Mouse (Mus musculus) left cerebral cortex, adult 9 months (tissue): ENCODE data around the gene Gga3.

ENCODE experiments used
- DNase-seq, 2 experiments: peaks; one replicate each; pipeline ENCODE4 v3.0.0; 2022; ENCODE audit warnings: low spot score in 2 of 2

Gene Gga3

DNA sequence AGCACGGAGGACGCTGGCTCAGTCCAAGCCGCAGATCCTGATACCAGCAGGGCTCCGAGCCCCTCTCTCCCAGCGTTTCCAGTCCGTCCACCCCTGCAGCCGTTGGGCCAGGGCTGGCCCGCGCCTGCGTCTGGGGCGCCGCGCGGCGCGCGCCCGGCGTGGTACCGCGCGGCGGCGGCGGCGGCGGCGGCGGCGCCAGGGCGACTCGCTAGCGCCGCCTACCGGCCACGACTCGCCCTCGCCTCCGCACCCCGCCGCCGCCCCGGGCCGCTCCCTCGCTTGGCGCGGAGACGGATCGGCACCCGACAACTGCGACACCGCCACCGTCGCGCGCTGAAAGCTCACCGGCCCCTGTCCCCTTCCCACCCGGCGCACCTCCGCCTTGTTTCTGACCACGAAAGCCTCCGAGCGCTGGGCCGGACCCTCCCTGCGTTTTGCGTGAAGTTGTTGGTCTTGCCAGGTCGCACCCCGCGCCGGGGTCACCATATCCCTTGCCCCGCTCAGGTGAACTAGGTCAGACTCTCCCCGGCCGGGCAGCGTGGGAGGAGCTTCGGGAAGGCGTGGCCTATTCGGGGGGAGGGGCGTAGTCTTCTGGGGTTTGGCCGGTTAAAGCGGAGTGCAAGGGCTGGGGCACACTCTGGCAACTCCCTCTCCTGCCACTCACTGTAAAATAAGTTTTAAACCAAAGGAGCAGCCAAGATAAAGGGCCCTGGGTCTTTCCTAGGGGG, 8.7 kb upstream of the Gga3 start, which contains the start of gene Mif4gd:
Mif4gd (minus strand) TSS at position 560 of the 728 bp plus-strand sequence.
- DNase-seq: peak; percentile 59 to 78

DNA sequence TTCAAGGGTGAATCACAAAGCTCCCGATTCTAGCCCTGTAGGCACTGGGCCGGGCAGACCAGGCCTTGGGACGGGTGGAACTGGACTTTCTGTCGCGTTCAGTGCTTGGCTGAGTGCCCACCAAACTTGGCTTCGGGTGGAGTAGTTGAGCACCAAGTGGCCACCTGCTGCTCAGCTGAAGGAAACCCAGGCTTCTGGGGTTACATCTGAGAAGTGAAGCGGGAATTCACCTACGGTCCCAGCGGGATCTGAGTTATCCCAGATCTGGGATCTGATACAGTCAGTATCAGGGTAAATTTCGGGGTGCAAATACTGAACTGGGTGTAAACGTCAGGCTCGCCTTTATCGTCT, 8.2 kb upstream of the Gga3 start:
- DNase-seq: peak in 1 of 2 experiments; percentile 59

DNA sequence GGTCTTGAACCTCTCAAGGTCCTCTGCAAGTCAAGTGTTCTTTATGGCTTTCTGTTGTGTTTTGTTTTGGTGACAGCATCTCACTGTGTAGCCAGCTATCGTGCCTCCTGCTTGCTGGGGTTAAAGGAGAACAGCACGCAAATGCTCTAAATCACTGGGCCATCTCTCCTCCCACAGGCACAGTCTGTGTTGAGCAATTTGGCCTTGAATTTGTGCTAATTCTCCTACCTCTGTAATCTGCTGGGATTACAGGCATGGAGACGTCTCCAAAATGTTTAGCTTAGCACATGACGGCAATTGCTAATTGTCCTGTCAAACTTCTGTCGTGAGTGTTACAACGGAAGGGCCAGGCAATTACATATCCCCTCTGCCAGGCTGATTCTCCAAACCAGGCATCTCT, 7.3 kb upstream of the Gga3 start:
- no peak for DNase-seq

DNA sequence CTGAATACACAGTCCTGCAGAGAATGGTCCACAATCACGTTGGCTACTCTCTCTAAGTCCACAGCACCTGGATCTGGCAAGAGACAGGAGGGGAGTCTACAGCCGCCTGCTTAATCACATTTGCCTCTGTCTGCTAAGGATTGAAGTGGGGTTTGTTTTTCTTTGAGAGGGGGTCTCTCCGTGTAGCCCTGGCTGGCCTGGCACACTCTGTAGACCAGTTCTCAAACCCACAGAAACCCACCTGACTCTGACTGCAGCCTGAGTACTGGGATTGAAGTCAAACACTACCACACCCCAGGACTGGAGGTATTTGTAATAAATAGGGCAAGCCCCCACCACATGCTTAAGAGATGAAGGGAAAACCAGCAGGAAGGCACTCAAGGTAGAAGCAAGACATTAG, 5.7 kb upstream of the Gga3 start:
- no peak for DNase-seq

DNA sequence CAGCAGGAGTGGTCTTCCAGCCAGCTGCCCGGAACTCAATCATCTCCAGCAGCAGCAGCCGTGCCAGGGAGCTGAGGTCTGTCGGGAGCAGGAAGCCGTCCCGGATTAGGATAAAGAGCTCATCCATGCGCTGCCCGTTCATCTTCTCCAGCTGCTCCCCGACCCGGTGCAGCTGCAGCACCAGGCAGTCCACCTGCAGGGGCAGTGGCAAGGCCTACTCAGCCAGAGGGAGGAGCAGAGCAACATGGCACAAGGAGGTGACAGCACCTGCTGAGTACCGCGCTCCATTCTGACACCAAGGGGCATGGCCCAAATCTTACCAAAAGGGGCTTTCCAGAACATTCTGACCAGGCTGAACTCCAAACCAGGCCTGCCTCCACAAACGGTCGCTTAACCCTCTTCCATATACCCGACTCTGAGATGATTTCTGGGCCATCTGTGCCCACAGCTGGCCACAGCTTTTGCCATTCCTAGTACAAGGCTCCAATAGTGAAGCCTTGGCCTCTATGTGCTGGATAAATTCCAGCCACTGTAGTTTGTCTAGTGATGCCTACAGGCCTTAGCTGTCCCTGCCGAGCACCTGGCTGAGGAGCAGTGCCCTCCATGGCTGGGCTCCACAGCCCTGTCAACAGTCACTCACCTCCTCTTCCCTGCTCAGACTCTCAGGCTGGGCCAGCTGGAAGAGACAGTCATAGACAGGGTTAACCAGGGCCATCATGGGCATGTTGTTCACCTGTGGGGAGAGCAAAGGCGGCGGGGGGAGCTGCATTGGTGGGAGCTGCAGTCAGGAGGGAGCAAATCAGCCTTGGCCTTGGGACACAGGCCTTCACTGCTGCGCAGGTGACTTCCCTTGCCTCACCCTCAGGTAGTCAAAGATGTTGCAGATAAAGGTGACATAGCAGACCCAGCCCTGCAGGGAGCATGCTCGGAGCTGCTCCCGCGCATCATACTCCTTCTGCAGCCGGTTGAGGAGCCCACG, 4.9 kb upstream of the Gga3 start:
- no peak for DNase-seq

DNA sequence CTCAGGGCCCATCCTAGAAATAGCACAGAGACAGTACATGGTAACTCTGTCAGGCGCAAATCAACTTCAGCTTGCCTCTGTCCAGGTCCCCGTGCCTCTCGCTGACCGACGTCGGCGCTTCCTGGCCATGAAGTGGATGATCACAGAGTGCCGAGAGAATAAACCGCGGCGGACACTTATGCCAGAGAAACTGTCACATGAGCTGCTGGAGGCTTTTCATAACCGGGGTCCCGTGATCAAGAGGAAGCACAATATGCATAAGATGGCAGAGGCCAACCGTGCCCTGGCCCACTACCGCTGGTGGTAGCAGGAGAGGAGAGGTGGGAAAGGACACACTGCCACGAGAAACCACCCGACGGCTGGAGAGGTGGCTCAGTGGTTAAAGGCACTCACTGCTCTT, 2.9 kb upstream of the Gga3 start:
- DNase-seq: no peak

DNA sequence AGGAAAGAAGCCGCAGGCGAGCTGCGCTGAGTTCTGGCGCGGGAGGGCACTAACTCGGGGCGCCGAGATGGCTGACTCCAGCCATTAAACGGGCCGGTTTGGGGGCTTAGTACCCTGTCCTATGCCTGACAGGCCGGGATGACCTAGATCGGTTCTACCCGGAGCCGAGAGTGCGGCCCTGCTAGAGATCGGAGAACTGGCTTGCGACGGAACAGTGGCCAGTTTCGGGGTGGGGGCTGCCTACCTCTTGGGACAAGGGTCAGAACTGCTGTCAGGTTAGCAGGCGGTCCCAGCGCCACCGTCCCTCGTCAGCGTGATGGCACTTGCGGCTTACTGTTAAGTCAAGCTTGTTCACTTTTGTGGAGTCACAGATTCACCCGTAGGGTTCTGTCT, 449 bp upstream of the Gga3 start:
- no peak for DNase-seq

DNA sequence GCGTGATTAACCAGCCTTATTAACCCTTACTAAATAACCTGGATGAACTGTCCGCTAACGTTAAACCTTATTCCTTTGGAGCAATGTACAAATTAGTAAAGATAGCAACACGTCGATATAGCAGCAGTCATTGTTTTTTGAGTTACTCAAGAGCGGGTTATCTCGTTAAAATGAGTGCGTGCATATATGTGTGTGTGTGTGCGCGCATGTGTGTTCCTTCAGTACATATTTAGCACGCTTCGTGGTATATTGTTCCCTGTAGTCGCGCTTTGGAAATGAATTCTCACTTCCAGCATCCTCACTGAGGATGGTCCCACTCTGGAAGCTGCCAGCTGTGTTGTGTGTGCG, 749 bp downstream of the Gga3 start:
- no peak for DNase-seq

DNA sequence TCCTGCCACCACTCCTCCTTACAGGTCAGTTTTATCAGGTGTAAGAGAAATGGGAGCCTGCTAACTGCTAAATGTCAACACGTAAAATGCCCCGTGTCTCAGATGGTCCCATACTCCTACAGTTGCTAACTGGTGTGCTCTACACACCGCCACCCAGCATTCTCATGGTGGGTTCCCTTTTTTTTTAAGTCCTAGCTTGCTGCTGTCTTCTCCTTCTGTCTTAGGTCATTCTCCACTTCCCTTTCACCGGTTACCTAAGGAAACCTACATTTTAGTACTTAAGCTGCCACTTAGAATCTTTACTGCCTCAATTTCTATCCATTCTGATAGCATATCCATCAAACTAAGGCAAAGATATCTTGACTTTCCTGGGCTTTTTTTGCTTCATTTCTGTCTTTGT, 2.7 kb downstream of the Gga3 start:
- no peak for DNase-seq

DNA sequence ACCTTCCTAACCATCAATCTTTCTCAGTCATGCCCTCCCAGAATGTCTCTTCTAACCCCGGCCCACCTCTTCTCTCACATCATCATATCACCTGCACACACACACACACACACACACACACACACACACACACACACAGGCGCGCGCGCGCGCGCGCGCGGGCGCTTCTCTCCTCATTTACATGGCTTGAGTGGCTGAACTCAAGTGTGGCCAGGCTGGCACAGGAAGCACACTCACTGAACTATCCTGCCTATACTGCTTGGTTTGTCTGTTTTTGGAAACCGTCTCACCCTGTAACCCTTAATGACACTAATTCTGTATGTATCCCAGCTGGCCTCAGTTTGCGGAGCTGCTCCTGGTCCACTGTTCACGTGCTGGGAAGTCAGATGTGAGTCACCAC, 3.1 kb downstream of the Gga3 start:
- DNase-seq: no peak

DNA sequence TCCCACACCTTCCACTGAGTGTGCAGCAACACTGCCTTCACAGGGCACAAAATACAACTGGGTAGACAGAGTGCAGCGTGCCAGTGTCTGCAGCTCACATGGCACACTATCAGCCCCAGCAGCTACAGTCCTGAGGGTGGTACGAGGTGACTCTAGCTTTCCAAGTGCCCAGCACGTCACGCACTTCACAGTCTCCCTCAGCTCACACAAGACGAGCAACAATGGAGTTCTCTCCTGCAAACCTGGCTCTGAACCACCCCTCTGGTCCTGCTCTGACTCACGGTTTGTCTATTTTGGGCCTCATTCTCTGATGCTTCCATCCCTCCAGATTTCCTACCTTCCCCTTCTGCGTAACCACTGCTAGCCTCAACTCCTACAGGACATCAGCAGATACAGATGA, 4.1 kb downstream of the Gga3 start:
- DNase-seq: peak in 1 of 2 experiments; percentile 59

DNA sequence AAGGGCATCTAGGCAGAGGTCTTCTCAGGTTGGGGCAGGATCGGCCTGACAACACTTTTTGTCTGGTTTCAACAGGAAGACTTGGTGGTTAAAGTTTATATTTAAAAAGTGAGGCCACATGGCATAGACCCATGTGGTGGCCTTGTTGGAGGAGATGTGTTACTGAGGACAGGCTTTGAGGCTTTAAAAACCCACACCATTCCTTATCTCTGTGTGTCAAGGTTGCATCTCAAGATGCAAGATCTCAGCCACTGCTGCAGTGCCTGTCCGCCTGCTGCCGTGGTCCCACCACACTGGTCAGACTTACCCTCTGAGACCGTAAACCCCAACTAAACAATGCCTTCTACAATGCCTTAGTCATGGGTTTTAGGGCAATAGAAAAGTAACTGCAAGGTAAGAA, 5.5 kb downstream of the Gga3 start:
- DNase-seq: no peak

DNA sequence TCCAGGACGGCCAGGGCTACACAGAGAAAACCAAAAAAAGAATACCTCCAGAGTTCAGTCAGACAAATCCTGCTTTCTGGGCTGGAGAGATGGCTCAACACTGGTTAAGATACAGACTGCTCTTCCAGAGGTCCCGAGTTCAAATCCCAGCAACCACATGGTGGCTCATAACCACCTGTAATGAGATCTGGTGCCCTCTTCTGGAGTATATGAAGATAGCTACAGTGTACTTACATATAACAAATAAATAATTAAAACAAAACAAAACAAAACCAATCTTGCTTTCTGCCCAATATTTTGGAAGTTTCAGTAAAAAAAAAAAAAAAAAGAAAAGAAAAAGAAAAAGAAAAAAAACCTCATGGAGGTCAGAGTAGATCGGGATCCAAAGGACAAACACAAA, 8.6 kb downstream of the Gga3 start:
- no peak for DNase-seq

DNA sequence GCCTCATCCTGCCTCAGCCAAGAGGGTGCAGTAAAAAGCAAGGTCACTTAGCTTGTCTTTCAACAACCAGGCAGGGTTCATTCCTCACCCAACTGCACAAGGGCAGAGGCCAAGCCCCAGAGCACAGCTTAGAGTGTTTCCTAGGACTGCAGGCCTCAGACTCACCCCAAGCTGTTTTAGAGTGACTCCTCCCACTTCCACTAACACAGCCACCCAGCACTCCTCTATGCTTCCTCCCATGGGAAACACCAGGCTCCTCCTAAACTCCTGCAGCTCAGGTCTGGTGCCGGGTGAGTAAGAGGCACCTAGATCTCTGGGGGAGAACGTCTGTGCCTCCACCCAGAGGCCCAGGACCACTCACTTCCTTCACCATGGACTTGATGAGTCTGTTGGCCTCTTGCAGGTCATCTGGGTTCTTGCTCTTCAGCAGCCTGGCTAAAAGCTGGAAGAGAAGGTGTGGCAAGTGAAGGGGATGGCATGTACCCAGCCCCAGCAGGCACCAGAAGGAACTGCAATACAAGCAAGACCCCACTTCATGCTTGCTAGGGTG, 13.2 kb downstream of the Gga3 start:
- DNase-seq: no peak

DNA sequence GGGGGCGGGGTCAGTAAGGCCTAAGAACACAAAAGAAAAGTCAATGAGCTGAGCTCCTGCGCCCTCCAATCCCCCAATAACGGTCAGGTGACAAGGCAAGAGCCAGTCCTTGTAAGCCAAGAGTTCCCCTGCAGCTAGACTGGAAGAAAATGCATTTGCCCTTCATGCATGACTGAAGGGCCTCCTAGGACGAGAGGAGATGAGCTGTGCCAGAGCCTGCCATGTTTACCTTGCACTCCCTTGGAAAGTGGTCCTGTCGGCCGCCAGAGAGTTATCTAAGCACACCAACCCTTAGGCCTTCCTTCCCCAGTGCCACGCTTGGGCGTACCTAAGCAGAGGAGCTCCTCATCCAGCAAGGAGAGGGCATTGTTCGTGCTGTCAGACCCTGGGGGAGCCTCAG, 15.9 kb downstream of the Gga3 start:
- no peak for DNase-seq

DNA sequence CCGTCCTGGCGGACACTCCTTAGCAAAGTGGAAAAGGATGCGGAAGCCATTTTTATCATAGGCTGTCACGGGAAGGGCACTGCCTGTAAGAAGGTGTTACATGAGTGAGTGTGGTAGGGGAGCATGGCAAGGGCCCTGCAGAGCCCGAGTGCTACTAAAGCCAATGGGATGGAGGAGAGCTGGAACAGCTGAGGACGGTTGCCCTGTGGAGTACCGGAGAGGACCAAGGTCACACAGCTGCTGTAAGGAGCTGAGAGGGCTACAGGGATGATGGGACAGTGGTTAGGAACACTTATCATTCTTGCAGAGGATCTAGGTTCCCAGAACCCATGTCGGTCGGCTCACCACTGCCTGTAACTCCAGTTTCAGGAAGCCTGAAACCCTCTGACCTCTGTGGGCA, 17.4 kb downstream of the Gga3 start:
- DNase-seq: no peak

DNA sequence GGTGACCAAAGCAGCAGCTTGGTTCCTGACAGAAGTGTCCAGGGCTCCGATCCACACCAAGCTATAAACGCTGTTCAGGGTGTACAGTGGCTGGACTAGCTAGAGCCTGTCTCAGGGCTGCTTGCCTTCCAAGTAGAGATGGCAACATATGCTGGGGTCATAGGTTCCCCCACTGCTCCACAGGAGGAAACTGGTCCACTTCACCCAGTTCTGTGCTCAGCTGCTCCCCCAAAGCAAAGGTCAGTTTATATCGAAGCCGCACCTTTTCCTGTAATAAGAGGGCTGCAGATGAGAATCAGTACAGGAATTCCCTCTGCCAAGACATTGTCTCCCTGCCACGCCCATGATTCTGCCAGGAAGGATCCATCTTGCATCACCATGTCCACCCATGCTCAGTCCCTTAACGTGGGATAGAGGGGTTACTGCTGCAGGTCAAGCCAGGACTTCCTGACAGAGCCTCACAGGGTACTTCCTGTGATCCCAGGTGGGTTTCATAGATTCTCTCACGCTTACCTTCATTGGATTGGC, 18.2 kb downstream of the Gga3 start:
- no peak for DNase-seq

DNA sequence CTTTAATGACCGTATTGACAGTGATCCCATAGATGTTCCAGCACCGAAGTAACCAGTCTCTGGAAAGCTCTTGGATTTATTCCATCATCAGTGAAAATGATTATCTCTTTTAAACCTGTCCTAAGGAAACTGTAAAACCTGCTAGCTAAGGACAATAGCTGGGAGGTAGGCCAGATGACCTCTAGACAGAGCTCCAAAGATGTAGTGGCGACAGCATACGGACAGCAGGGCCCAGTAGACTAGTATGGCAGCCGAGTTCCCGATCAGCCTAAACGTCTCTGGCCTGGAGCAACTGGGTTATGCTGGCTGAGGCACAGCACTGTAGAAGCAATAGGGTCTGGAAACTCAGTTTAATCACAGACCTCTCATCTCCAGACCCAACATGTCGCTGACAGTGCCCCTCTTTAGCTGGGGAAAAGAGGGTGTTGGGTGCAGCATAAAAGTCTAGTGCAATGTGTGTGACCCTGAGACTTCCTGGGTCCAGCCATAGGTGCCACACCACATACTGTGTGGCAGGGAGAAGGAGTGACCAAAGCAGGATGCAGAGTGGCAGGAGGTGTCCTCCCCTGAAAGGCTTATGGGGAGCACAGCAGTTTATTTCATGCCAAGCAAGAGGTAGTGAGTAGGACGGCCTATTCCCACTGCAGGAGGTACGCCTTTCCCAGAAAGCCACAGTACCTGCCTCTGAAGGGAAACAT, 19.3 kb downstream of the Gga3 start:
- no peak for DNase-seq

DNA sequence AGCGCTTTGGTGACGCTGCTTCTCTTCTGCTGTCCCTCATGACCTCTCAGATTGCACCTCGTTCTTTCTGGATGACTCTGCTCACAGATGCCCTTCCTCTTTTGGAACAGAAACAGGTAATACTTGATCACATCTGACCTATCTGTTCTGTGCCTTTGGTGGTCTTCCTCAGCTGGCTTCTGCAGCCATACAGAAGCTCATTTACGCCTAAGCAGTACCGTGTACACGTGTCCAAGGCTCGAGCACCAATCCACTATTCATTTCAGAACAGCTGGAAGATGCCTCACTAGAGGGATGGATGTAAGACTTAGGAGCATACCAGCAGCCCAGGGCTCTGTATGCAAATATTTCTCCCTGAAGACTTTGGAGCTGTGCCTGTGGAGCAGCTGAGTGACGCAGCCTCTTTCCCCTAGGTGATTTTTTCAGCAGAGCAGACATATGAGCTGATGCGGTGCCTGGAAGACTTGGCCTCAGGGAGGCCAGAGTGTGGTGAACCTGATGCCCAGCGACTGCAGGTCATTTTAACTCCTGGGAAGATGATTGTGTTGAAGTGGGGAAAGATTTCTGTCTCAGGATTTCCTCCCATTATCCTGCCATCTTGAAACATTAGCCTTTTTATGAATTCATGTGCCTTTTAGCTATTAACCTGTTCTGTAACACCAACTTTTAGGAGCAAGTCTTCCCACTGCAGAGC, 20.8 kb downstream of the Gga3 start:
- DNase-seq: no peak

DNA sequence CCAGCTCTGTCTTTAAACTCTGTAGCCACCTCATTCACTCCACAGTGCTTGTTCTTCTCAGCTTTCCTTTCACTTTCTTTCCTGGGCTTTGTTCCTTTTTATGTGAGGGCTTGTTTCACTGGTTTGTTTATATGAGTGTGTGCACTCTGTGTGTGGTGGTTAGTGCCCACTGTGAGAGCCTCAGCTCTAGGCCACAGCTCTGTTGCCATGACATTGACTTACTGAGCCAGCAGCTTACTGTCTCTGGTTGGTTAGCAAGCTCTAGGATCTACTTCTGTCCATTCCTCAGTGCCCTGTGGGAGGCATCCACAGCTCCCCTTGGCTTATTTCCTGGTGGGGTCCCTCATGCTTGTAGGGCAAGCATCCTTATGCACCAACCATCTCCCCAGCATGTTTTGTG, 24.8 kb downstream of the Gga3 start:
- no peak for DNase-seq

DNA sequence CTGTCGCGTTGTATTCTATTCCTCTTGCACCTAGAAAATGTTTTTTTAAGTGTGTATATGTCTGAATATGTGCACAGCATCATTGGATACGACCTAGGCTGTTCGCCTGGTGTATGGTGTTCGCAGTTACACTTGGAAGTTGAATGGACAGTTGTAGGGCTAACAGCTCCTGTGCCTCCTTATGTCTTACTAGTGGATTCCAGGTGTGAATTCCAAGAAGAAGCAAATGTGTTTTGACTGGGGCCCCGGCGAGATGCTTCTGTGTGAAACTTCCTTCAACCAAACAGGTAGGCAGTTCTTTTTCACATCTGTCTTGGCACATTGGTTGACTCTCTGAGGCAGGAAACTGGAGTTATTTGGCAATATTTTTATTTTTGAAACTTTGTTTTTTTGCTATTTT, 38.9 kb downstream of the Gga3 start:
- DNase-seq: no peak
